Mouse (Mus musculus) hematopoietic stem cell, adult 5-6 weeks (primary cell): ENCODE measurements at regions not wholly inside any gene's neighbourhood (a gene's known extent, or its start where the extent isn't known, plus 50 kb on each side); places are given as distances from the start of the nearest gene placed in this dataset.

Source experiments
- ATAC-seq, 2 experiments: fragments of 125-278 bp in 1 of 2; replicated peaks in 1 of 2; 2 replicates each; pipeline ENCODE4 v1.8.0; 2016 to 2017; ENCODE audit warnings: inconsistent platforms in 2 of 2, mild to moderate bottlenecking in 2 of 2, moderate number of reproducible peaks in 2 of 2, low read depth in 1 of 2, moderate TSS enrichment in 1 of 2; ENCODE audit not compliant: low FRiP score in 2 of 2, poor library complexity in 2 of 2, severe bottlenecking in 2 of 2, insufficient read depth in 1 of 2, low TSS enrichment in 1 of 2

- ATAC-seq, result no peak
Observed at GRCm38 (mm10) chr14:72002205-72003138, 489.2 kb downstream of the Gm9195 start.

DNA sequence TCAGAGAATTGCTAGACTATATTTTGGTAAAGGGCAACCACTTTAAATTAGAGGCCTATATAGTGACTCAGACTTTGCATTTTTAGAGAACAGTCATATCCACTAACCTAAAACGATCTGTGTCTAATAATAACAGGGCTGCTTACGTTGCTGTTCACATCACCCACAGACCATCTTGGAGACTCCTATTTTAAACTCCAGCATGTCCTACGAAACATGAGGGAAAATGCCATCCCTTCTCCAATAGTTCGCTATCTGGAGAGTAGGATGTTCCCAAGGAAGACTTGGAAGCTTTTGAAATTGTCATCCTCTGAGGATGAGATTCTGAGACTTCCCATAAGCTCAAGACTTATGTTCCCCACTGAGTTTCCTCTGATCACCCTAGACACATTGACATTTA, 518.6 kb downstream of the Gm9195 start:
- no peak for ATAC-seq

GRCm38 (mm10) chr14:71972521-71972920, 519.1 kb downstream of the Gm9195 start:
- no peak for ATAC-seq

GRCm38 (mm10) chr14:71967646-71968045, 524.0 kb downstream of the Gm9195 start:
- ATAC-seq, result no peak

GRCm38 (mm10) chr14:71963389-71964169, 528.1 kb downstream of the Gm9195 start:
- no peak for ATAC-seq

GRCm38 (mm10) chr14:71948701-71949100, 542.9 kb downstream of the Gm9195 start:
- no peak for ATAC-seq

DNA sequence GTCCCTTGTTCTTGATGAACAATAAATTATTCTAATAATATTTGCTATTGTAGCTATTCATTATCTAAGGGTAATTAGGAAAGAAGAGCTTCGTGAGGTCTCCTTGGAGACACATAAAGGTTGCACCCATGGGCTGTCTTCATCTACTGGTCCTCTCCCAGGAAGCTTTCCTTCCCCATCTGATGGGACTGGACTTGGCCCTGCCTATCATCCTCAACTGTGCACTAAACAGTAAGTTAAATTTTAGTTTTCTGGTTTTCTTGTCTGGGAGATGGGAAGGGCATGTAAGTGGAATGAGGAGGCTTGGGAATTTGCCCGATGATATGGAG, 554.5 kb downstream of the Gm9195 start:
- ATAC-seq, result no peak

- no peak for ATAC-seq
Observed at GRCm38 (mm10) chr14:71936373-71937156, 555.1 kb downstream of the Gm9195 start.

DNA sequence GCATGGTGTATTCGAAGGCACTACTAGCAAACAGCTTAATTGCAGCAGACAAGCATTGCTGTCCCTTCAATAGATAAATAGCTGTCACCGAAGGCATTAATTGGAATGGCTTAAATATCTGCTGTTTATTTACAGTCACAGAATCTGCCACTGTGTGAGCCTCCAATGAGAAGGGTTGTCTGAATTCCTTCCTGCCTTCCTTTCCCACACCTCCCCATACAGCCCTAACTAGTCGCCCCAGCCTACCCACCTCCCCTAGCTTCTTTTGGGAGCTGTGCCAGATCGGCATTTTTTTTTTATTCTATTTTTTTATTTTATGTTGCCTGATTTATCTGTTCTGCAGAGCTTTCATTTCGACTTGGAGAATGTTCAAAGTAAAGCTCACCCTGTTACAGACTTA, 575.7 kb downstream of the Gm9195 start:
- ATAC-seq, result no peak

- no peak for ATAC-seq
Observed at GRCm38 (mm10) chr14:71910936-71911335, 580.7 kb downstream of the Gm9195 start.

DNA sequence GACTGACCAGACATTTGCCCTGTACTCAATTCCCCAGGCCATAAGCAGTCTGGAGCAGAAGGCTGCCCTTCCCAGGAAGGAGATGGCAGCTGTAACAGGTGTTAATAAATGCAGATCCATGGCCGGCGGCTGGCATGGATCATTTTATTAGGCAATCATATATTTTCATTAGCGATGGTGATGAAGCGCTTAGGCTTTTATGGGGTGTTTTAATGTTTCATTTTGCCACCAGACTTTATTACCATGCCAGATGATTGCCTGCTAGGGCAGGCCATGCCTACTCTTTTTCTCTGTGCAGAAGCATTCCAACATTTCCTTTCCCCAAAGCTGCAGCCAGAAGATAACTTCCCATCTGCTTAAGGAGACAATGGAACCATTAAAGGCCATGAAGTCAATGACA, 596.2 kb downstream of the Gm9195 start:
- no peak for ATAC-seq

DNA sequence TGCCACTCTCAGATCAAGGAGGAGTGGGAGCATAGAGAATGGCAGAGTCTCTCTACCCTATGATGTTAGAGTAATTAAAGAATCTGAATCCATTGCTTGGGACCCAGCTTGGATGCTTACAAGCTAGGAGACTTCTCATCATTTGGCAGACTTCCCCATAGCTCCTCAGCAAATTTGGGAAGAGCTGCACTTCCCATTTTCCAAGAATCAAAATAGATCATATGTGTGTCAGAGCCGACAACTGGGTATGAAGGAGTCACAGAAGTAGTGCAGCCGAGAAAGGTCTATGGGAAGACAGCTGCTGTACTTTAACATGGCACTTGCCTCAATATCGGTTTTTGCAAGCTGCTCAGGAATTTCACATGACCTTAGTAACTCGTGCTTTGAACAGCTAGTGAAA, 596.8 kb downstream of the Gm9195 start:
- no peak for ATAC-seq

- no peak for ATAC-seq
Observed at GRCm38 (mm10) chr14:71893361-71893760, 598.3 kb downstream of the Gm9195 start.

DNA sequence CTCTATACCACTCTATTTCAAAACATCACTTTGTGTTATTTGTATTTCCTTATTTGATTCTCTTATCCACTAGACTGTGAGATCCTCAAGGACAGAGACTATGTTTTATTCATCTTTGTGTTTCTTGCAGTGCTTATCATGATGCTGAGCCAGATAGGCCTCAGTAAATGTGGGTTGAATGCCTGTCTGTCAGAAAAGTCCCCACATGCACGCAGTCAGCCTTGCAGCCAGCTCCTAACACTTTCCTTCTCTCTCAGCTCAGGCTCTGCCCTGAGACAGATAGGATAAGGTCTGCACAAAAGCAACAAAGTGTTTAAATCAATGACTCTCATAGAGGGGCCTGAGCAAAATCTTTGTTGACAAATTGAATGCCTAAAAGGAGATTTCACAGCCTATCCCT, 600.0 kb downstream of the Gm9195 start:
- ATAC-seq, result no peak

DNA sequence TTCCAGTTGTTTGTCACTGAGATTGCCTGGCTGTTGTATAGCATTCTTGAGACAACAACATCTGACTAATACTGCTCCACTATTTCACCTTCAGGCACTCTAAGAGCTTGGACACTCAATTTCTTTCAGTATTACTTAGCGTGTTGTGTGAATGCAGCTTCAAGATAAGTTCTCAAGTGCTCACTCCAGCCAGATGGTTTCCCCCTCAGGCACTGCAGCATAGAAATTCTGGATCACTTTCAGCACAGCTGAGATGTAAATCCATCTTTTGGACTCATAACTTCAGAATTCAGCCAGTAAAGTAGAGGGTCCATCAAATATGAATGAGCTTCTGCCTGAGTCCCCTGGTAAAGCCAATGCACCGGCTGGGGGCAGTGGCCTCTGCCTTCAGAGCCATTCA, 608.8 kb downstream of the Gm9195 start:
- ATAC-seq, result no peak

DNA sequence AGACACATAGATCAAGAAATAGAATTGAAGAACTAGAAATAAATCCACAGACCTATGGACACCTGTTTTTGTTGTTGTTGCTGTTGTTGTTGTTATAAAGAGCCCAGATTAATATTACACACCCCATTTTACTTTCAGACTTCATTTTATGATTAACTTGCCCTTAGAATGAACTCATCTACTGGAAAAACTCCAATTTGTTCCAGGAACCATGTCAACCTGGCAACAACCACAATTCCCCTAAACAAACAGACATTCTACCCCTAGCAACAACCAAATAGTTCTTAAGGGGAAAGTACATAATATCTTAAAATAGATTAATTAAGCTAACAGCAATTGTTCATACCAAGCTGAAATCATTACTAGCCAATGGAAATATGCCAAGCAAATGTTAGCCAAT, 646.1 kb downstream of the Gm9195 start:
- ATAC-seq, result no peak

- ATAC-seq, result no peak
Observed at GRCm38 (mm10) chr14:71808863-71809487, 682.7 kb downstream of the Gm9195 start.
